Mouse (Mus musculus): Measurements from ENCODE around the gene Lep. TPM values are rescaled to one million over a fixed set of nuclear protein-coding genes. Genes with fewer than 3 reads are reported as not detected.

Lep gene
- not detected in 2 replicates for polyA plus RNA-seq (2015; fragmentation: Nextera tagmentation; extraction: Ambion mirVana)

DNA sequence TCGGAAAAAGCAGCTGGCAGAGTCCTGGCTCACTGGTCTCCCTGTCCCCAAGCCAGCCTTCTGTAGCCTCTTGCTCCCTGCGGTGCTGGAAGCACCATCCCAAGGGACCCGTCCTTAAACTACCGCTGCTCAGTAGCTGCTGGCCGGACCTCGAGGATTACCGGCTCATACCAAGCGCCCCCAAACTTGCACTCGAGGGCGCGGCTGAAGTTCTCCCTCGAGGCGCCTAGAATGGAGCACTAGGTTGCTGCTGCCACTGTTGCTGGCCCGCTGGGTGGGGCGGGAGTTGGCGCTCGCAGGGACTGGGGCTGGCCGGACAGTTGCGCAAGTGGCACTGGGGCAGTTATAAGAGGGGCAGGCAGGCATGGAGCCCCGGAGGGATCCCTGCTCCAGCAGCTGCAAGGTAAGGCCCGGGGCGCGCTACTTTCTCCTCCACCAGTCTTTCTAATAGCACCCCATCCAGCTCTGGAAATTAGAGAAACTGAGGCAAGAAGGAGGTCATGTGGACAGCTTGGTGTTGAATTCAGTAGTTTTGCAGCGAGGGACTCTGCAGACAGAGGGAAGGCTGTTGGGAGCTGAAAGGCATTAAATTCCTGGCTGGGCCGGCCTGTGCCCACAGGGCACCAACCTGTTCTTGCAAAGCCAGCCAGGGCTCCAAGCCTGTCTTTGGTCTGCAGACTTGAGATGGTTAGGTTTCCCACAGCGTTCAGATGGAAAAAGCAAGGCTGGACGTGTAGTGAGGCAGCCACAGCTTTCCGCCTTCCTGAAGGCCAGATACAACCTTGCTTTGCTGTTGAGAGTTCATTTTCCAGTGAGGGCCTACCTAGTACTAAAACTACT lies at the start of gene Lep:
Lep (plus strand) TSS at position 375 of the 840 bp plus-strand sequence.
- H3K9ac ChIP-seq (ENCODE audit: low read depth, low read length): no peak within 1 kb of the TSS
- H3K4me2 ChIP-seq (ENCODE audit: low read depth, low read length): no peak within 1 kb of the TSS
- H3K27ac ChIP-seq (ENCODE audit: low read length): no peak within 1 kb of the TSS
- no peaks in the 10 kb centered on the region for H3K36me3 ChIP-seq (ENCODE audit: control insufficient read depth, insufficient read depth, low read length)
- WGBS: 77% methylated on average over 28 of the region's 28 CpGs
- H3K4me3 ChIP-seq (ENCODE audit: low read length): no peak within 1 kb of the TSS
- H3K27me3 ChIP-seq (replicated peaks; ENCODE audit: control insufficient read depth, insufficient read depth, low read length): no peaks in the 10 kb centered on the region
- no peaks in the 10 kb centered on the region for H3K4me1 ChIP-seq (ENCODE audit: control insufficient read depth, insufficient read depth, low read length)
- ATAC-seq: no peak
- no peaks in the 10 kb centered on the region for H3K9me3 ChIP-seq (ENCODE audit: control insufficient read depth, low read length)

DNA sequence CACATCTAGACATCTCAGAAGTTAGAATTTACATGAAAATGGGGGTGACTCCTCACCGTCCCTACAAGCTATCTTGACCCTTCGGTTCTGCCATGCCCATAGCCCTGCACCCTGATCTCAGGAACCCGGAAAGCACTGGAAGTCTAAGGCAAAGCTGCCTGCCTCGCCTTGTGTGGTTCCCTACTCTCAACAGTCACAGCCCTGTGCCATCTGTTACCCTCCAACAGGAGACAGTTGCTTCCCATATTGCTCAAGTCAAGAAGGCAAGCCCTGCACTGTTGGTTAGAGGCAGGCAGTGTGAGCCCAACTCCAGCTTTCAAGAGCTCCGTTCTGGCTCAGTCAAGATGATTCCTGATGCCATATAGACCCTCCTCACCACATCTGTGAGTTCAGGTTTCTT lies 48.4 kb upstream of the Lep start:
- Histone ChIP-seq H3K4me2 (ENCODE audit: low read depth, low read length) (no peak overlapping the region), H3K9me3 (ENCODE audit: control insufficient read depth, low read length) (no peaks in the 10 kb centered on the region), H3K27me3 (replicated peaks; ENCODE audit: control insufficient read depth, insufficient read depth, low read length) (no peaks in the 10 kb centered on the region), H3K36me3 (ENCODE audit: control insufficient read depth, insufficient read depth, low read length) (no peaks in the 10 kb centered on the region), H3K9ac (ENCODE audit: low read depth, low read length) (no peak overlapping the region), H3K4me3 (ENCODE audit: low read length) (no peak overlapping the region), H3K27ac (ENCODE audit: low read length) (no peak overlapping the region), H3K4me1 (ENCODE audit: control insufficient read depth, insufficient read depth, low read length) (no peaks in the 10 kb centered on the region)
- WGBS: 84% methylated on average over 5 of the region's 5 CpGs
- ATAC-seq: no peak

DNA sequence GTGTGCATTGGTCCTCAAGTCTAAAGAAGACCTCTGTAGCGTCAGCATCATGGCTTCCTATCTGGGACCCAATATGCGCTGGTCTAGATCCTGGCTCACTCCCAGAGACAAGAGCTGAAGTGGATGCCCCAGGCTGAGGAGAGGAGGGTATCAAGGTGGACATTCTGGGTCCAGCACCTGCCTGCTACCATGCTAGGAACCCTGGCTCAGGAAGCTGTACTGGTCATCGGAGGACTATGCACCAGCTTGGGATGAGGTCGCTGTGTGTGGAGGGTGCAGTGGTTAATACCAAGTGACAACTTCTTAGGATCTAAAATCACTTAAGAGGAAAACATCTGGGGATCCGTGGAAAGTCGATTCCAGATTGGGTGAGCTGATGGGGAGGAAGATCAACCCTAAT lies 46.8 kb upstream of the Lep start:
- H3K27me3 ChIP-seq (replicated peaks; ENCODE audit: control insufficient read depth, insufficient read depth, low read length): no peaks in the 10 kb centered on the region
- H3K4me1 ChIP-seq (ENCODE audit: control insufficient read depth, insufficient read depth, low read length): no peaks in the 10 kb centered on the region
- H3K4me2 ChIP-seq (ENCODE audit: low read depth, low read length): no peak overlapping the region
- no peak overlapping the region for H3K9ac ChIP-seq (ENCODE audit: low read depth, low read length)
- 93% methylated on average over 6 of the region's 6 CpGs for WGBS
- no peaks in the 10 kb centered on the region for H3K36me3 ChIP-seq (ENCODE audit: control insufficient read depth, insufficient read depth, low read length)
- H3K4me3 ChIP-seq (ENCODE audit: low read length): no peak overlapping the region
- no peaks in the 10 kb centered on the region for H3K9me3 ChIP-seq (ENCODE audit: control insufficient read depth, low read length)
- no peak for ATAC-seq
- H3K27ac ChIP-seq (ENCODE audit: low read length): no peak overlapping the region

DNA sequence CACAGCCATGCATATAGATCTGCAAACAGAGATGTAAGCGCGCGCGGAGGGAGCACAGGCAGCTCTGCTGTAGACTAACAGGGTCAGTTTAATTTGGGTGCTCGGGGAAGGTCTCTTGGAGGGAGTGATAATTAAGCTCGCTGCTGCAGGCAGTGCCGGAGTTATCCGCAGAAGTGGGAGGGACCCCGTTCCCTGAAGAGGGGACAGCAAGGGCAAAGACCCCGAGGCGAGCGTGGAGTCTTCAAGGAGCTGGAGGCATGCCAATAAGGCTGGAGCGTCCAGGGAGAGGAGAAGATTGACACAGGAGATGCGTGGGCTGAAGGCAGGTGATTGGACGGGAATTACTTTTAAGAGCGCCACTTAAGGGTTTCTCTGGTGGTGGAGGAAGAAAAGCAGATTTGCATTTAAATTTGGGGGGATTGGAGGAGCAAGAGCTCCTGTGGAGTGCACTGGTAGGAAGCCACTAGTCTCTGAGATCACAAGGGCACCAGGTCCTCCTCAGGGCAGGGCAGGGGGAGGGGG lies 43.1 kb upstream of the Lep start:
- H3K4me1 ChIP-seq (ENCODE audit: control insufficient read depth, insufficient read depth, low read length): no peaks in the 10 kb centered on the region
- 3% methylated on average over 16 of the region's 16 CpGs for WGBS
- ATAC-seq: no peak
- H3K4me2 ChIP-seq (ENCODE audit: low read depth, low read length): 0 out of 2 replicates have a peak overlapping the region, but pooled peaks have one; percentile 19
- H3K4me3 ChIP-seq (ENCODE audit: low read length): no peak overlapping the region
- no peak overlapping the region for H3K9ac ChIP-seq (ENCODE audit: low read depth, low read length)
- H3K27me3 ChIP-seq (replicated peaks; ENCODE audit: control insufficient read depth, insufficient read depth, low read length): 0 out of 2 replicates have a peak, but pooled peaks cover 3% of the 10 kb centered on the region
- no peaks in the 10 kb centered on the region for H3K36me3 ChIP-seq (ENCODE audit: control insufficient read depth, insufficient read depth, low read length)
- H3K27ac ChIP-seq (ENCODE audit: low read length): no peak overlapping the region
- H3K9me3 ChIP-seq (ENCODE audit: control insufficient read depth, low read length): no peaks in the 10 kb centered on the region

DNA sequence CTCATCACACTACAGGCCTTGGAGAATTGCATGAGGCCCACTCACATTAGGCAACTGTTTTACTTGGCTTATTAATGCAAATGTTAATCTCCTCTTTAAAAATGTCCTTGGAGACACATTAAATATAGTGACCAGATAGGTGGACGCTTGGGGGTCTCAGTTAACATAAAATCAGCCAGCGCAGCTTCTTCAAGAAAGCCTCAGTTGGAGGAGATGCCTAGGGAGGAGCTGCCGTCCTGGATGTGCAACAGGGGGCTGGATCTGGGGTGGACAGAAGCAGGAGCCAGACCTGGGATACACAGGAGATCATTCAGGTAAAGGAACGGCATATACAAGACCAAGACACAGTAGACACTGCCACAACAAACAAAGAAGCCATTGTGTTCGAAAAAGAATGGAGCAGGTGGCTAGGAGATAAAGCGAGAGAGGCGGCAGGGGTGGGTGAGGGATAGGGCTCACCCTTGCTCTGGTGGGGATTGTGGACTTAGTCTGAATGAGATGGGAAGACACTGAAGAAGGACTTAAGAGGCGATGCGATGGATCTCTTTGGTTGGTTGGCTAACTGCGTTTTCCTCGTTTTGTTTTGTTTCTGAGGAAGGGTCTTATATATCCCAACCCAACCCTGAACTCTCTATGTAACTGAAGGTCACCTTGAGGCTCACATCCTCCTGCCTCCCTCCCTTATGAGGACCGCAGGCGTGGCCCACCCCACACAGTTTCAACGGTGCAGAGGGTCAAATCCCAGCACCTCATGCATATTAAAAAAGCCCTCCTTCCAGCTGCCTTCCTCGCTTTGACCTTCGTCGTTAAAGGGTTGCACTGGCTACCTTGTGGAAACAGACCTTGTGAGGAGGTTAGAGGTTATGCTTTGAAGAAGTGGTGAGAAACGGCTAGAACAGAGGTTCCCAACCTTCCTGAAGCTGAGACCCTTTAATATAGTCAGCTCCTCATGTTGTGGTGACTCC lies 40.0 kb upstream of the Lep start:
- H3K9me3 ChIP-seq (ENCODE audit: control insufficient read depth, low read length): no peaks in the 10 kb centered on the region
- H3K4me1 ChIP-seq (ENCODE audit: control insufficient read depth, insufficient read depth, low read length): no peaks in the 10 kb centered on the region
- H3K27me3 ChIP-seq (replicated peaks; ENCODE audit: control insufficient read depth, insufficient read depth, low read length): 0 out of 2 replicates have a peak, but pooled peaks cover 6% of the 10 kb centered on the region
- no peak overlapping the region for H3K4me3 ChIP-seq (ENCODE audit: low read length)
- no peak overlapping the region for H3K4me2 ChIP-seq (ENCODE audit: low read depth, low read length)
- ATAC-seq: no peak
- H3K9ac ChIP-seq (ENCODE audit: low read depth, low read length): no peak overlapping the region
- 68% methylated on average over 18 of the region's 18 CpGs for WGBS
- H3K36me3 ChIP-seq (ENCODE audit: control insufficient read depth, insufficient read depth, low read length): no peaks in the 10 kb centered on the region
- H3K27ac ChIP-seq (ENCODE audit: low read length): no peak overlapping the region

DNA sequence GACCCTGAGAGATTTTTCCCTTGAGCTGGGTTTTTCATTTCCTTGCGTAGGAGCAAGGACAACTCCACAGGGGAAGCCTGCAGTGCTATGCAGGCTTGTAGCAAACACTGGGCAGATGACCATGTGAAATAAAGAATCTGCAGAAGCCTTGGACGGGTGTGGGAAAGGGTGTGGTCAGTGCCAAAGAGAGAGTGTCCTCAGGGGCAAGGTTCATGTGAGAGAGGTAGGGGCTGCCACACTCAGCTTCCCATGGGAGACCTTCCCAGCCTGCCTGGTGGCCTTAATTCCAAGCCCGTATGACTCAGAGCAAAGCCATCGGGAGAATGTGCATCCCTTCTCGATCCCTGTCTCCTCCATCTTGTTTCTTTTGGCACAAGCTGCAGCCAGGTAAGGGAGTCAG lies 39.1 kb upstream of the Lep start:
- 67% methylated on average over 5 of the region's 5 CpGs for WGBS
- H3K4me2 ChIP-seq (ENCODE audit: low read depth, low read length): no peak overlapping the region
- no peak for ATAC-seq
- H3K9ac ChIP-seq (ENCODE audit: low read depth, low read length): no peak overlapping the region
- H3K36me3 ChIP-seq (ENCODE audit: control insufficient read depth, insufficient read depth, low read length): no peaks in the 10 kb centered on the region
- H3K27ac ChIP-seq (ENCODE audit: low read length): no peak overlapping the region
- H3K9me3 ChIP-seq (ENCODE audit: control insufficient read depth, low read length): no peaks in the 10 kb centered on the region
- H3K4me1 ChIP-seq (ENCODE audit: control insufficient read depth, insufficient read depth, low read length): no peaks in the 10 kb centered on the region
- 0 out of 2 replicates have a peak, but pooled peaks cover 13% of the 10 kb centered on the region for H3K27me3 ChIP-seq (replicated peaks; ENCODE audit: control insufficient read depth, insufficient read depth, low read length)
- H3K4me3 ChIP-seq (ENCODE audit: low read length): no peak overlapping the region

DNA sequence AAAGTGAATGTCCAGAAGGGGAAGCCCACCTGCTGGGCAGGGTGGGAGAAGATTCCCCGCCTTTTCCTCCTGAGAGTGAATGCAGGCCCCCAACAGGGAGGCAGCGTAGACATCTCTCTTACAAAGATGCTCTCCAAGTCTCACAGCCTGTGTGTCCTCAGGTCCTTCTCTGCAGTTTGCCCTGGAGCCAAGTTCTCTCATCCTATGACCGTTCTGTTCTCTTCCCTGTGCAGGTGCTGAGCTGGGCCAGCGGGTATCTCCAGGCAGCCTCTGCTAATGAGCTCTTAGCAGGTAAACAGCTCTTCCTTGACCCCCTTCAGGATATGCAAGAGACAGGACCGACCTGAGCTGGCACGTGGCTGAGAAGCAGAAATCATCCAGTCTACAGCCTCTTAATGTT lies 38.5 kb upstream of the Lep start:
- H3K4me1 ChIP-seq (ENCODE audit: control insufficient read depth, insufficient read depth, low read length): no peaks in the 10 kb centered on the region
- no peaks in the 10 kb centered on the region for H3K9me3 ChIP-seq (ENCODE audit: control insufficient read depth, low read length)
- no peak for ATAC-seq
- no peak overlapping the region for H3K4me2 ChIP-seq (ENCODE audit: low read depth, low read length)
- H3K36me3 ChIP-seq (ENCODE audit: control insufficient read depth, insufficient read depth, low read length): no peaks in the 10 kb centered on the region
- H3K27ac ChIP-seq (ENCODE audit: low read length): no peak overlapping the region
- 0 out of 2 replicates have a peak, but pooled peaks cover 14% of the 10 kb centered on the region for H3K27me3 ChIP-seq (replicated peaks; ENCODE audit: control insufficient read depth, insufficient read depth, low read length)
- no peak overlapping the region for H3K4me3 ChIP-seq (ENCODE audit: low read length)
- H3K9ac ChIP-seq (ENCODE audit: low read depth, low read length): no peak overlapping the region
- WGBS: 47% methylated on average over 6 of the region's 6 CpGs

DNA sequence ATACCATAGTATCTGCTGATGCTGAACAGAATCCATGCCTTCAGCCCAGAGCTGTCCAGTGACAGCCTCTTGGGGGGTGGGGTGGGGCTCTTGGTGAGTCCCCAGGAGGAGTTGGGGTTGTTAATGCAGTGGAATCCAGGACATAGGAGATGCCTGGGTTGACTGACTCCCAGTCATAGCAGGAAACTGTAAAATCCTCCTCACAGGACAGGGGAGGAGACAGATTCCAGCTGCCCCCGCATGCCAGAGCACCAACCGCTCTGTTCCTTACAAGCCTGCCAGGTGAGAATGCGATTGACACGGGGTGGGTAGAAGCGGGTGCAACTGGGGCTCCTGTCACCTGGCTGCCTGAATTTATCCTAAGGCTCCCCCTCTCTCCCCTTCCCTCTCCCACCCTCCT lies 37.9 kb upstream of the Lep start:
- Histone ChIP-seq H3K4me3 (ENCODE audit: low read length) (no peak overlapping the region), H3K4me2 (ENCODE audit: low read depth, low read length) (no peak overlapping the region), H3K36me3 (ENCODE audit: control insufficient read depth, insufficient read depth, low read length) (no peaks in the 10 kb centered on the region), H3K4me1 (ENCODE audit: control insufficient read depth, insufficient read depth, low read length) (no peaks in the 10 kb centered on the region), H3K9me3 (ENCODE audit: control insufficient read depth, low read length) (no peaks in the 10 kb centered on the region), H3K27ac (ENCODE audit: low read length) (no peak overlapping the region), H3K9ac (ENCODE audit: low read depth, low read length) (no peak overlapping the region), H3K27me3 (replicated peaks; ENCODE audit: control insufficient read depth, insufficient read depth, low read length) (0 out of 2 replicates have a peak, but pooled peaks cover 14% of the 10 kb centered on the region)
- WGBS: 55% methylated on average over 5 of the region's 5 CpGs
- no peak for ATAC-seq
